Mouse (Mus musculus) midbrain, embryonic 11.5 days (tissue): Measurements from ENCODE around the gene Rbks. TPM values are rescaled to one million over a fixed set of nuclear protein-coding genes. Genes with fewer than 3 reads are reported as not detected.

ENCODE experiments used
- ATAC-seq: fragments of 200-750 bp; cut with Nextera tagmentation; 2 replicates; pipeline ENCODE4 v1.8.0; 2017; ENCODE audit warnings: moderate TSS enrichment, moderate library complexity; ENCODE audit not compliant: low FRiP score
- DNase-seq: peaks from one replicate; pipeline ENCODE4 v3.0.0; 2015; ENCODE audit warnings: low spot score; ENCODE audit errors: missing footprints
- H3K27ac ChIP-seq: fragments of 300-500 bp; sonication (generic); 2 replicates; pipeline ENCODE4 v1.5.1; 2014; ENCODE audit warnings: low read depth, low read length
- H3K27me3 ChIP-seq: fragments of 300-500 bp; sonication (generic); 2 replicates; pipeline ENCODE4 v1.6.1; 2014; ENCODE audit warnings: mild to moderate bottlenecking, low read length, moderate library complexity, mixed read lengths; ENCODE audit not compliant: control insufficient read depth, insufficient read depth
- H3K36me3 ChIP-seq: fragments of 300-500 bp; sonication (generic); 2 replicates; pipeline ENCODE4 v1.6.1; 2014; ENCODE audit warnings: mild to moderate bottlenecking, low read length, moderate library complexity, mixed read lengths; ENCODE audit not compliant: control insufficient read depth, insufficient read depth
- H3K4me1 ChIP-seq: fragments of 300-500 bp; sonication (generic); 2 replicates; pipeline ENCODE4 v1.6.1; 2014; ENCODE audit warnings: low read length; ENCODE audit not compliant: control insufficient read depth, insufficient read depth
- H3K4me2 ChIP-seq: fragments of 300-500 bp; sonication (generic); 2 replicates; pipeline ENCODE4 v1.6.1; 2014; ENCODE audit warnings: mild to moderate bottlenecking, moderate library complexity
- H3K4me3 ChIP-seq: fragments of 300-500 bp; sonication (generic); 2 replicates; pipeline ENCODE4 v1.5.1; 2014; ENCODE audit warnings: low read depth, low read length
- H3K9ac ChIP-seq: fragments of 300-500 bp; sonication (generic); 2 replicates; pipeline ENCODE4 v1.6.1; 2014; ENCODE audit warnings: low read length
- H3K9me3 ChIP-seq: fragments of 300-500 bp; sonication (generic); 2 replicates; pipeline ENCODE4 v1.6.1; 2016; ENCODE audit warnings: low read length; ENCODE audit not compliant: control insufficient read depth
- WGBS: fragments of 180-500 bp; shearing (Covaris S2); extraction: QIAGEN DNeasy Blood & Tissue Kit; methylation state at CpG from one replicate; pipeline ENCODE4 v1.1.7; 2014; 5-methylcytosine and 5-hydroxymethylcytosine counted together
- polyA plus RNA-seq: library from polyadenylated mRNA; unstranded; fragments of >200 nt; fragmentation: Nextera tagmentation; extraction: Ambion mirVana; gene quantifications from 2 replicates; pipeline ENCODE4 v1.2.1, GENCODE M21; 2014

Gene Rbks
- polyA plus RNA-seq, 1 experiment from 2014 or later: 2.8 TPM

DNA sequence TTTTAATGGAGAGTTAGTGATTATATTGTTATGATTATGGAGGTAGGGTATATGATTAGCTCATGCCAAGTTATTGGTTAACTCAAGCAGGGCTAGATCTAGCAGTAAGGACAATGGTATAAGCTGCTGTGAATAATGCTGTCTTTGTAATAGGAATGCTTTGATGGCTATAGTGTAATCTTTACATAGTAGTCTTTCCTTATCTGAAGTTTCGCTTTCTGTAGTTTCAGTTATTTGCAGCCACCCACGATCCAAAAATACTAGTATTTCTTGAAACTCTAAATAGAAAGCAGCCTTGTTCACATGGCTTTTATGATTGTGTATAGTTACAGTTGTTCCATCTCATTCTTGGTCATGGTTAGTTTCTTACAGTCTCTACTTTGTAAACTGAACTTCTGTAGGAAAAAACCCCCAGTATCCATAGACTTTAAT, 15.9 kb upstream of the Rbks start:
- Histone ChIP-seq H3K9me3 (no peaks in the 10 kb centered on the region), H3K9ac (no peak overlapping the region), H3K4me1 (no peaks in the 10 kb centered on the region), H3K27me3 (no peaks in the 10 kb centered on the region), H3K4me3 (no peak overlapping the region), H3K36me3 (no peaks in the 10 kb centered on the region), H3K4me2 (no peak overlapping the region), H3K27ac (no peak overlapping the region)
- no peak for DNase-seq
- ATAC-seq: no peak
- WGBS: 92% methylated on average over 2 of the region's 2 CpGs

DNA sequence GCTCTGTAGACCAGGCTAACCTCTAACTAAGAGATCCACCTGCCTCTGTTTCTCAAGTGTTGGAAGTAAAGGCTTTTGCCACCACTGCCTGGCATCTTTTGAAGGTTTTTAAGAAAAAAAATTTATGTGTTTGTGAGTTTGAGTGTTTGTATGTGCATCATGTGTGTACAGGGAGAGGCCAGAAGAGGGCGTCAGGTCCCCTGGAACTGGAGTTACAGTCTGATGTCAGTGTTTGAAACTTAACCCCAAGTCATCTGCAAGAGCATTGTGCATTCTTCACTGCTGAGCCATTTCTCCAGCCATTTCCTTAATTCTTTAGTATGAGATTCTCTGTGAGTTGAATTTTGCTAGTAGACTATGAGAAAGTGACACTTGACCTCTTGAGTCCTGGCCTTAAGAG, 12.0 kb upstream of the Rbks start:
- 69% methylated on average over 1 of the region's 1 CpGs for WGBS
- ATAC-seq (no peak), DNase-seq (no peak)
- H3K4me3 ChIP-seq: no peak overlapping the region
- no peak overlapping the region for H3K4me2 ChIP-seq
- H3K27ac ChIP-seq: no peak overlapping the region
- H3K27me3 ChIP-seq: no peaks in the 10 kb centered on the region
- no peaks in the 10 kb centered on the region for H3K4me1 ChIP-seq
- no peaks in the 10 kb centered on the region for H3K9me3 ChIP-seq
- H3K36me3 ChIP-seq: no peaks in the 10 kb centered on the region
- H3K9ac ChIP-seq: no peak overlapping the region

DNA sequence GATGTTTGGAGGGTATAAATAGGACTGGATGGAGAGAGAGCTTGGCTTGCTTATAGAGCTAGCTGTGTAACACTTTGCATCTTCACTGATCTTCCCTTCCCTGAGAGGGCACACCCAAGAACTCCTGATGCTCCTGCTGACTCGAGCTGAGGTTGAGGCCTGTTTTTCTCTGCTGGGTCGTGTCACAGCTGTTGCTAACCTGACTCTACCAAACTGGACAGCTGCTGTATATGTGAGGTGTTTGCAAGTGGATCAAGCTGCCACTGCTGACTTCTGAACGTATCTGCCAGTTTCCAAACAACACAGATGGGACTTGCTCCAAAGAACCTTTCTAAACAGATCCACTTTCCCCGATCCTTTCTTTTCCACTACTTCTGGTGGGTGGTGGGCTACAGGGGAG, 9.4 kb upstream of the Rbks start:
- Histone ChIP-seq H3K36me3 (no peaks in the 10 kb centered on the region), H3K27me3 (no peaks in the 10 kb centered on the region), H3K9me3 (no peaks in the 10 kb centered on the region), H3K9ac (no peak overlapping the region), H3K27ac (no peak overlapping the region), H3K4me2 (no peak overlapping the region), H3K4me3 (no peak overlapping the region), H3K4me1 (no peaks in the 10 kb centered on the region)
- 83% methylated on average over 4 of the region's 4 CpGs for WGBS
- no peak for DNase-seq
- ATAC-seq: no peak

DNA sequence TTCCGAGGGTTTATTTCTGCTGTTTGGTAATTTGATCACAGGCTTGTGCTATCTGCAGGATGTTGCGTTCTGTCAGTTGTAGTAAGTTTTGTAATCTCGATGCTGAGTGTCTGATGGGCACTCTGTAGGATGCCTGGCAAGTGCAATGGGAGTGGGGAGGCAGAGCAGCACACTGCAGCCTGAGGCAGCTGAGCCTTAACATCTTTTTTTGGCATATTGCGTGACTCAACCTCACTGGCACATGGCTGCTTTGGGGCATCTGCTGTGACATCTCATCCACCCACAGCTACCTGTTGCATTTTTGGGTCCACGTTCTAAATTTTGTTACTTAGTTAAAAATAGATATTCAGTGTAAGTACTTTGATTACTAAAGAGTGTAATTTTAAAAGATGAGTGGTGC, 7.5 kb upstream of the Rbks start:
- WGBS: 90% methylated on average over 5 of the region's 5 CpGs
- no peak overlapping the region for H3K9ac ChIP-seq

DNA sequence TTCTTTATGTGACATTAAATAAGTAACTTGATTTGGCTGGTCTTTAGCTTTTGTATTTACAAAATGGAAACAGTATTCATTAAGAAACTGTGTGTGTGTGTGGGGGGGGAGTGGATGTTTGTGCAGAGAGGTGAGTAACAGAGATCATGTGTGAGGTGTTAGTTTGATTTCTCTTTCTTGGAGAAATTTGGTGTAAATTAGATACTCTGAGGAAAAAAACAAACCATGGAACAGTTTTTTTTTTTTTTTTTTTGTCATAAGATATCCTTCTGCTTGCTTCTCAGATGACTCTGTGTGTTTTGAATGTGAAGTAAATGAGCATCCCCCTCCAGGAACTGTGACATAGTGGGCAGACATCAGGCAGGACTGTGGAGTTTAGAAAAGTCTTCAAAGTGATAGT, 2.0 kb upstream of the Rbks start:
- Histone ChIP-seq H3K36me3 (no peaks in the 10 kb centered on the region), H3K9me3 (no peaks in the 10 kb centered on the region), H3K4me2 (no peak overlapping the region), H3K4me1 (no peaks in the 10 kb centered on the region), H3K9ac (no peak overlapping the region), H3K4me3 (no peak overlapping the region), H3K27me3 (no peaks in the 10 kb centered on the region), H3K27ac (no peak overlapping the region)
- DNase-seq (no peak), ATAC-seq (no peak)

More for the DNA sequence above, 7.5 kb upstream of the Rbks start:
- H3K9me3 ChIP-seq: no peaks in the 10 kb centered on the region
- ATAC-seq (no peak), DNase-seq (no peak)
- no peak overlapping the region for H3K4me2 ChIP-seq
- no peaks in the 10 kb centered on the region for H3K4me1 ChIP-seq
- H3K27ac ChIP-seq: no peak overlapping the region
- H3K27me3 ChIP-seq: no peaks in the 10 kb centered on the region
- no peak overlapping the region for H3K4me3 ChIP-seq
- H3K36me3 ChIP-seq: no peaks in the 10 kb centered on the region

DNA sequence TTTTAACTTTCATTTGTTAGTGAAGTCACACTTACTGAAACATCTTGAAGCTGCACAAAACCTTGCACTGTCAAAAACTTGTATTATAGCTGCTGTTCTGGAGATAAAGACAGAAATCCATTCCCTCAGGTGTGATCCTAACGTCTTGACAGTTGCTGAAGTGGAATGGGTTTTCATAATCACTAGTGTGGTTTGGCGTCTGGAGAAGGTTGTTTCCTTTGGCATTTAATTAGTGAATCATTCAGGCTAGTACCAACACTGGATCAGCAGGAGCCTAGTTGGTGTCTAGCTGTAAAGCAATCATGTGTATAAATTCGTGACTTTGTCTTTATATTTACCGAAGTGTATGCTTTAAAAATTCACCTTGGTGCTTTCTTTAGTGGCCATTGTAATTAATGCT, 1.5 kb upstream of the Rbks start:
- DNase-seq: no peak
- Histone ChIP-seq H3K4me3 (no peak overlapping the region), H3K9me3 (no peaks in the 10 kb centered on the region), H3K4me2 (no peak overlapping the region; the same call in 1 of the 2 replicates), H3K27ac (no peak overlapping the region), H3K4me1 (no peaks in the 10 kb centered on the region), H3K36me3 (no peaks in the 10 kb centered on the region), H3K27me3 (no peaks in the 10 kb centered on the region), H3K9ac (no peak overlapping the region)
- 64% methylated on average over 4 of the region's 4 CpGs for WGBS
- ATAC-seq: no peak

DNA sequence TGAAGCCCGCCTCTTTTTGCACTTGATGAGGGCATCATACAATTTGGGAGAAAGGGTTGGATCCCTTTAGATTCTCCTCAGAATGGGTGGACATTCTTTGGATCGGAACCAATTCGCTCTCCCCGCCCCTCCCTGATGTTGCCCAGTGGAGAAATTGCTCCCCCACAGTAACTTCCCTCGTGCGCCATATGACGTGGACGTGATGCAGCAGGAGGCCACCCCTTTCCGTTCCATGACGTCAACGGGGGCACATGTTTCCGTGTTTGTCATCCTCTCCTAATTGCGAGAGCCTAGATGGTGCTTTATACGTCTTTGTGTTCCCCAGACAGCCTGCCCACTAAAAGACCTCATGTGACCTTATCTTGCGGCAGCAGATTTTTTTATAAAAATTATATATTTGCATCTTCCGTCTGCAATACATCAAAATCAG, 885 bp upstream of the Rbks start:
- Histone ChIP-seq H3K9ac (peak overlapping the region; percentile 85), H3K27ac (peak overlapping the region; percentile 45; the same call in 1 of the 2 replicates), H3K9me3 (no peaks in the 10 kb centered on the region), H3K4me1 (no peaks in the 10 kb centered on the region), H3K4me3 (peak overlapping the region; percentile 80), H3K36me3 (no peaks in the 10 kb centered on the region), H3K27me3 (no peaks in the 10 kb centered on the region), H3K4me2 (peak overlapping the region; percentile 64)
- WGBS: 4% methylated on average over 16 of the region's 16 CpGs
- ATAC-seq: peak; percentile 72
- peak; percentile 96 for DNase-seq

DNA sequence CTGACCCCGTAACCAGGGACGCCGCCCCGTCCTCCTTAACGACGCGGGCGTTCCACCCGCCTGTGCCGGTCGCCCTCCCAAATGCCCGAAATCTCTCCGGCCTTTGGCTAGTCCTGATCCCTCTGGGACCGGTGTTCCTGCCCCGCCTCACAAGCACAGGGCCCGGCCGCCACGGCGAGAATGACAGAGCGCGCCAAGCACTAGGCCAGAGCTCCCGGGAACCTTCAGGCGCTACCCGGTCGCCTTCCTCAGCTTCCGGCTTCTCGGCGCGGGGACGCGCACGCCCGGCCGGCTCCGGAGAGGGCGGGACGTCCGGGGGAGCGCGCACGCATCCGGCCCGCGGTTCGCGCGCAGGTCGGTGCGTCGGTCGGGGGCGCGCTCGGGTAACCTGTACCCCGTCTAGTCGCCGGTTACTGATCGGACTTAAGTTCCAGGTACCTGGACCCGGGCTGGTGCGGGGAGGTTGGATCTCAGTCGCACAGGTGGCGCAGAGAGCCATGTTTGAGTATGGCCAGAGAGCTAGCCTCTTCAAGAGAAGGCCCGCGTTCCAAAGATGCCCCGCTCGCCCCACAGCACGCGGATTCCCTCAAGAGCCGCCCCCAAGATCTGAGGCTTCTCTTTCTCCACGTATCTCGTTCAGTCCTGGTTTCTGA, 343 bp upstream of the Rbks start, which contains the start of gene Babam2:
Gene Babam2, plus strand, starts transcription at position 41 of the 653 bp plus-strand sequence.
- WGBS: under 1% methylated on average over 71 of the region's 71 CpGs
- Histone ChIP-seq H3K9ac (peak within 1 kb of the TSS; percentile 85), H3K27me3 (no peaks in the 10 kb centered on the region), H3K27ac (peak within 1 kb of the TSS; percentile 45; the same call in 1 of the 2 replicates), H3K4me2 (peak within 1 kb of the TSS; percentile 64), H3K4me3 (peak within 1 kb of the TSS; percentile 80), H3K4me1 (no peaks in the 10 kb centered on the region), H3K9me3 (no peaks in the 10 kb centered on the region), H3K36me3 (no peaks in the 10 kb centered on the region)
- ATAC-seq (peak; percentile 94), DNase-seq (peak; percentile 99)

DNA sequence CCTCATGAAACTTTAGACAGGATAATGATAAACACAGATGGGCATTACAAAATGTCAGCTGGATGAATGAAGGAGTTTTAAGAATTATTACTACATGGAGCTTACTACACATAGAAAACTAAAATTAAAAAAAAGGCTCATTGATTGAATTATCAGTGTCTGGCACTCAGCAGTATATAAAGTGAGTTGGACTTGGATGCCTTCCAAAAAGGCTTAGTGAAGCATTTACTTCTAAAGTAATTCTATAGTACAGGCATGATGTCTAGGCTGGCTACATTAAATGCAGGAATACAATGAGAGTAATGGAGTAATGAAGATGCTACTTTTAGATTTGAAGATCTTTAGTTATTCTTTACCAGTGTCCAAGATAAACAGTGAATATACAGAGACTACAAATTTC, 4.2 kb downstream of the Rbks start:
- H3K9ac ChIP-seq: no peak overlapping the region
- H3K4me2 ChIP-seq: no peak overlapping the region
- H3K4me3 ChIP-seq: no peak overlapping the region
- H3K4me1 ChIP-seq: no peaks in the 10 kb centered on the region
- no peaks in the 10 kb centered on the region for H3K27me3 ChIP-seq
- no peak for ATAC-seq
- DNase-seq: no peak
- H3K27ac ChIP-seq: no peak overlapping the region
- no peaks in the 10 kb centered on the region for H3K36me3 ChIP-seq
- no peaks in the 10 kb centered on the region for H3K9me3 ChIP-seq
